ENCODE assay signal across 9 mouse cellular contexts in the genomic region with DNA sequence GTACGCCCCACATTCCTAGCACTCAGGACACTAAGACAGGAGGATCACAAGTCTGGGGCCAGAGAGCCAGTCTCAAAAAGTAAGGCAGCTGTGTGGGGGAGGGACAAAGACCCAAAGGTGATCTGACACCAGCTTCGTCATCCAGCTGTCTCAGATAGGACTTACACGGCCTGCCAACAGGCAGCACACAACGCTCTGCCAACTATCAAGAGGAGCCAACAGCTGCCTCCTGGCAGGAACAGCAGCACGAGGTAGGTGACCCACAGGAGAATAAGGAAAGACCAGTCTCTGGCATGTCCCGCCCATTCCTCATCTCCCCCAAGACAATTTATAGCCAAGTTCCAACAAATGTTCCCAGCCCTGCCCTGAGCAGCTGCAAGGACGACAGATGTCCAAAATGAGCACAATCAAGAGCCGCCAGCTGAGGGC. TPM values are rescaled to one million over a fixed set of nuclear protein-coding genes. Genes with fewer than 3 reads are reported as not detected.
DNase-seq lines count a peak whose midpoint lies in the region; ATAC-seq and TF ChIP-seq lines count a peak whose summit lies in the region.
"Had no signal": no experiment of that assay in that cellular context is flagged by ENCODE, and none has a peak within 500 bp of the region (broad histone marks: within the 10 kb centered on the region; RNA-seq: fewer than 3 reads in every experiment).

No protein-coding gene starts in this region.

- 60% methylated on average over 8 of the region's 8 CpGs for WGBS in hindbrain, embryonic 15.5 days
- WGBS in hindbrain, embryonic 12.5 days, result 70% methylated on average over 8 of the region's 8 CpGs
- 39% methylated on average over 8 of the region's 8 CpGs for WGBS in heart, embryonic 11.5 days (ENCODE audit: insufficient replicate concordance)
- 54% methylated on average over 8 of the region's 8 CpGs for WGBS in limb, embryonic 14.5 days

- no peak overlapping the region for H3K4me3 ChIP-seq in hindbrain, embryonic 15.5 days
- no peak overlapping the region for H3K4me3 ChIP-seq in hindbrain, embryonic 12.5 days
- no peak overlapping the region for H3K4me3 ChIP-seq in bone marrow macrophage, adult 2 months (ENCODE audit: insufficient read depth, low read length)
- H3K4me3 ChIP-seq in heart, embryonic 11.5 days (ENCODE audit: low read depth, low read length), result peak overlapping the region; percentile 11
- no peak overlapping the region for H3K4me3 ChIP-seq in limb, embryonic 14.5 days (replicated peaks; ENCODE audit: low read length)

- H3K27me3 ChIP-seq in hindbrain, embryonic 15.5 days, result no peaks in the 10 kb centered on the region
- no peaks in the 10 kb centered on the region for H3K27me3 ChIP-seq in hindbrain, embryonic 12.5 days
- H3K27me3 ChIP-seq in heart, embryonic 11.5 days (ENCODE audit: control insufficient read depth, insufficient read depth, low read length), result no peaks in the 10 kb centered on the region
- H3K27me3 ChIP-seq in limb, embryonic 14.5 days (ENCODE audit: control insufficient read depth, insufficient read depth, low read length), result no peaks in the 10 kb centered on the region

- no peak overlapping the region for H3K9ac ChIP-seq in hindbrain, embryonic 15.5 days
- no peak overlapping the region for H3K9ac ChIP-seq in hindbrain, embryonic 12.5 days
- peak overlapping the region; percentile 68 for H3K9ac ChIP-seq in heart, embryonic 11.5 days (ENCODE audit: low read depth, low read length)
- no peak overlapping the region for H3K9ac ChIP-seq in limb, embryonic 14.5 days (ENCODE audit: low read depth, low read length, severe bottlenecking)

- no peak overlapping the region for H3K27ac ChIP-seq in hindbrain, embryonic 15.5 days (replicated peaks)
- H3K27ac ChIP-seq in hindbrain, embryonic 12.5 days, result no peak overlapping the region
- H3K27ac ChIP-seq in bone marrow macrophage, adult 2 months (ENCODE audit: insufficient read depth, low read depth, low read length), result 0 out of 2 replicates have a peak overlapping the region, but pooled peaks have one; percentile 71
- peak overlapping the region; percentile 86 for H3K27ac ChIP-seq in heart, embryonic 11.5 days (ENCODE audit: low read depth, low read length)
- peak overlapping the region; percentile 38; the same call in 1 of the 2 replicates for H3K27ac ChIP-seq in limb, embryonic 14.5 days (replicated peaks; ENCODE audit: low read depth, low read length)

- no peak overlapping the region for H3K4me2 ChIP-seq in hindbrain, embryonic 15.5 days
- H3K4me2 ChIP-seq in hindbrain, embryonic 12.5 days (replicated peaks), result no peak overlapping the region
- H3K4me2 ChIP-seq in heart, embryonic 11.5 days, result peak overlapping the region; percentile 56
- H3K4me2 ChIP-seq in limb, embryonic 14.5 days (replicated peaks; ENCODE audit: low read depth, low read length, severe bottlenecking), result no peak overlapping the region

- peak; percentile 70 for DNase-seq in limb, embryonic 14.5 days (ENCODE audit: low spot score)
- no peak for DNase-seq in frontal cortex, postnatal 25 days (ENCODE audit: low spot score in 2 of 2)
- DNase-seq in frontal cortex, postnatal 36 days (ENCODE audit: low spot score in 2 of 2), result no peak
- no peak for DNase-seq in urinary bladder, adult 18-20 months (ENCODE audit: low spot score in 2 of 2)
- DNase-seq: cerebellum, adult 11 months had no signal

- H3K4me1 ChIP-seq in hindbrain, embryonic 15.5 days (replicated peaks), result peaks cover 29% of the 10 kb centered on the region
- peaks cover 22% of the 10 kb centered on the region for H3K4me1 ChIP-seq in hindbrain, embryonic 12.5 days
- H3K4me1 ChIP-seq in bone marrow macrophage, adult 2 months (ENCODE audit: control insufficient read depth, insufficient read depth, low read length), result peaks cover 68% of the 10 kb centered on the region
- H3K4me1 ChIP-seq in heart, embryonic 11.5 days (ENCODE audit: control insufficient read depth, insufficient read depth, low read length), result peaks cover 75% of the 10 kb centered on the region
- peaks cover 46% of the 10 kb centered on the region for H3K4me1 ChIP-seq in limb, embryonic 14.5 days (ENCODE audit: control insufficient read depth, insufficient read depth, low read length)

- no peak for TF ChIP-seq CTCF in bone marrow macrophage, adult 2 months (IDR thresholded peaks at IDR 0.05; ENCODE audit: low read depth, low read length)

- H3K9me3 ChIP-seq in hindbrain, embryonic 15.5 days, result no peaks in the 10 kb centered on the region
- no peaks in the 10 kb centered on the region for H3K9me3 ChIP-seq in hindbrain, embryonic 12.5 days (replicated peaks)
- H3K9me3 ChIP-seq in heart, embryonic 11.5 days (replicated peaks; ENCODE audit: control insufficient read depth, low read length), result no peaks in the 10 kb centered on the region
- no peaks in the 10 kb centered on the region for H3K9me3 ChIP-seq in limb, embryonic 14.5 days (ENCODE audit: control insufficient read depth, low read length)

- ATAC-seq in hindbrain, embryonic 15.5 days (ENCODE audit: low FRiP score, low read depth), result 0 out of 2 replicates have a peak, but pooled peaks have one; percentile 23
- ATAC-seq in hindbrain, embryonic 12.5 days (ENCODE audit: low FRiP score), result no peak
- no peak for ATAC-seq in heart, embryonic 11.5 days (replicated peaks; ENCODE audit: insufficient number of reproducible peaks, low FRiP score, low TSS enrichment)
- peak; percentile 79 for ATAC-seq in limb, embryonic 14.5 days (ENCODE audit: low FRiP score, low read depth)

- H3K36me3 ChIP-seq in hindbrain, embryonic 15.5 days, result no peaks in the 10 kb centered on the region
- H3K36me3 ChIP-seq in hindbrain, embryonic 12.5 days, result no peaks in the 10 kb centered on the region
- peaks cover 27% of the 10 kb centered on the region for H3K36me3 ChIP-seq in heart, embryonic 11.5 days (ENCODE audit: control insufficient read depth, insufficient read depth, low read length)
- H3K36me3 ChIP-seq in limb, embryonic 14.5 days (ENCODE audit: control insufficient read depth, insufficient read depth, low read length), result peaks cover 37% of the 10 kb centered on the region

- no peak for TF ChIP-seq POLR2A in bone marrow macrophage, adult 2 months (IDR thresholded peaks at IDR 0.05; ENCODE audit: borderline replicate concordance, low read depth, low read length)
- no peak for TF ChIP-seq POLR2A in limb, embryonic 14.5 days (IDR thresholded peaks at IDR 0.05; ENCODE audit: borderline replicate concordance, extremely low read depth, insufficient read depth, insufficient read length)

RNA-seq across cellular contexts. Expression of gene Igf2r, which starts 9.8 kb away (rescaled TPM):
- polyA plus RNA-seq in hindbrain, embryonic 15.5 days (2015; fragmentation: Nextera tagmentation; extraction: Ambion mirVana), result 9.1 and 10.2 TPM in 2 replicates
- 27.5 and 30.4 TPM in 2 replicates for polyA plus RNA-seq in hindbrain, embryonic 12.5 days (2016; fragmentation: Nextera tagmentation; extraction: Ambion mirVana)
- polyA plus RNA-seq in bone marrow macrophage, adult 2 months (2012; ENCODE audit: insufficient read depth, insufficient read length, missing spikeins), result 31.0 and 36.5 TPM in 2 replicates
- 199 and 238 TPM in 2 replicates for polyA plus RNA-seq in heart, embryonic 11.5 days (2014; fragmentation: Nextera tagmentation; extraction: Ambion mirVana)
- 97.3 and 99.6 TPM in 2 replicates for polyA plus RNA-seq in limb, embryonic 14.5 days (2012; rRNA removed)
- 60.6 and 62.4 TPM in 2 replicates for polyA plus RNA-seq in limb, embryonic 14.5 days (2014; fragmentation: Nextera tagmentation; extraction: Ambion mirVana)

Comparison
In these comparisons a context has a peak if more than half of its experiments do, and no peak if none do; other contexts are left out.
1. ATAC-seq: peak in hindbrain, embryonic 15.5 days (single experiment) and limb, embryonic 14.5 days (single experiment); none in hindbrain, embryonic 12.5 days (single experiment) and heart, embryonic 11.5 days (single experiment).
2. H3K27ac ChIP-seq: peak in bone marrow macrophage, adult 2 months (single experiment), heart, embryonic 11.5 days (single experiment) and limb, embryonic 14.5 days (single experiment); none in hindbrain, embryonic 15.5 days (single experiment) and hindbrain, embryonic 12.5 days (single experiment).